Mouse (Mus musculus) embryo, embryonic 10 days (tissue): ENCODE data around the gene Olfr470.
A peak's percentile ranks its signal among the peaks of the same experiment; 100 is the strongest.
"Not testable (repeated sequence)": the region's sequence is repeated elsewhere in the genome, so short reads cannot be mapped to it uniquely, and the experiment has no call there.

Experiments used
- DNase-seq: peaks from one replicate; pipeline ENCODE4 v3.0.0-alpha.2; 2015; ENCODE audit warnings: low spot score

Gene Olfr470

DNA sequence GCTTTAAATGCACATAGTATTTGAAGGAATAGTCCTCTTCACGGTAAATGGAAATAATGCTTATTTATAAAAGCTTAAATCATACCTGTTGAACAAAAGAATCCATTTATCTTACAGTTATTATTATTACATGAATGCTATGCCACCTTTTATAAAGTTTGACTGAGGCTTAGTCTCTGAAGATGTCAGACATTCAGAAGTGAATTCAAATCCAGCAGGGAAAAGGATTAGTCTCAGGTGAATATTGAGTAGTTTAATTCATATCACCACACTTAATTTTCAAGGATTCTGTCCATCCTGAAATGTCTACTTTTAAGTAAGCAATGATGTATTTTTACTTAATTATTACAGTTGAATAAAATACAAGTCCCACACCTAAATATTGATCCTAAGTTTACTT is at the start of gene Olfr470:
TSS of gene Olfr470 (minus strand) at position 101 of the 400 bp plus-strand sequence.
- not testable (repeated sequence) for DNase-seq

DNA sequence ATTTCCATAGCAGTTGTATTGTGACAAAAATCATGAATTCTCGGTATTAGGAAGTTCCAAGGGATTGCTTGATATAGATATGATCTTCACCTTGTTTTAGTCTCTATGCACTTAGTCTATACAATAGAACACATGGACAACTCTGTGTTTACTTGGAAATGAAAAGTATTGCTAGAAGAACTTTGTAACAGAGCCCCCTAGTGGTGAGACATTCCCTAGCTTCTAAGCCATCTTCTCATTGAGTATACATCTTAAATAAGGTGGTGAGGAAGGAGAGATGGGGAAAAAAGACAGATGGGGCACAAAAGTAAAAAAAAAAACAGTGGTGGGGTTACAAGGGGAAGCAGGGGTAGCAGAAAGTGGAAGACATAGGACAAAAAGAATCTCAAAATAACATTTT is 5.6 kb downstream of the Olfr470 start:
- peak; percentile 17 for DNase-seq

DNA sequence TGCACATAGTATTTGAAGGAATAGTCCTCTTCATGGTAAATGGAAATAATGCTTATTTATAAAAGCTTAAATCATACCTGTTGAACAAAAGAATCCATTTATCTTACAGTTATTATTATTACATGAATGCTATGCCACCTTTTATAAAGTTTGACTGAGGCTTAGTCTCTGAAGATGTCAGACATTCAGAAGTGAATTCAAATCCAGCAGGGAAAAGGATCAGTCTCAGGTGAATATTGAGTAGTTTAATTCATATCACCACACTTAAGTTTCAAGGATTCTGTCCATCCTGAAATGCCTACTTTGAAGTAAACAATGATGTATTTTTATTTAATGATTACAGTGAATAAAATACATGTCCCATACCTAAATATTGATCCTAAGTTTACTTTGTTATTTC is 21.8 kb downstream of the Olfr470 start, which contains the start of gene Olfr469:
TSS of gene Olfr469 (minus strand) at position 101 of the 400 bp plus-strand sequence.
- DNase-seq: not testable (repeated sequence)

DNA sequence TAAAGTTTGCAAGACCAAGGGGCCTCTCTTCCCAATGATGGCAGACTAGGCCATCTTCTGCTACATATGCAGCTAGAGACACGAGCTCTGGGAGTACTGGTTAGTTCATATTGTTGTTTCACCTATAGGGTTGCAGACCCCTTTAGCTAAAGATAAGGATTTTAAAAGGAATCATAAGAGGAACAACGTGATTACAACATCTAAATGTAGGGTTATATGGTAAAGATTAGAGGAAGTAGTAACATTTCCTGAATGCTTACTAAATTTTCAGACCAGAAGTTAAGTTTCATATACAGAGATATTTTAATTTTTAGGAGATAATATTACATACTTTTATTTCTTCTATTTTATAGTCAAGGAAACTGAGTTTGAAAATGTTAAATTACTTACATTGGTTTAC is 23.4 kb downstream of the Olfr470 start:
- DNase-seq: not testable (repeated sequence)

DNA sequence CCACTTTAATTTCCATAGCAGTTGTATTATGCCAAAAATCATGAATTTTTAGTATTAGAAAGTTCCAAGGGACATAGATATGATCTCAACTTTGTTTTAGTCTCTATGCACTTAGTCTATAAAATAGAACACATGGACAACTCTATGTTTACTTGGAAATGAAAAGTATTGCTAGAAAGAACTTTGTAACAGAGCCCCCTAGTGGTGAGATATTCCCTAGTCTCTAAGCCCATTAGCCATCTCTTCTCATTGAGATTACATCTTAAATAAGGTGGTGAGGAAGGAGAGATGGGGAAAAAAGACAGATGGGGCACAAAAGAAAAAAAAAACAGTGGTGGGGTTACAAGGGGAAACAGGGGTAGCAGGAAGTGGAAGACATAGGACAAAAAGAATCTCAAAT is 27.8 kb downstream of the Olfr470 start:
- DNase-seq: peak; percentile 4

DNA sequence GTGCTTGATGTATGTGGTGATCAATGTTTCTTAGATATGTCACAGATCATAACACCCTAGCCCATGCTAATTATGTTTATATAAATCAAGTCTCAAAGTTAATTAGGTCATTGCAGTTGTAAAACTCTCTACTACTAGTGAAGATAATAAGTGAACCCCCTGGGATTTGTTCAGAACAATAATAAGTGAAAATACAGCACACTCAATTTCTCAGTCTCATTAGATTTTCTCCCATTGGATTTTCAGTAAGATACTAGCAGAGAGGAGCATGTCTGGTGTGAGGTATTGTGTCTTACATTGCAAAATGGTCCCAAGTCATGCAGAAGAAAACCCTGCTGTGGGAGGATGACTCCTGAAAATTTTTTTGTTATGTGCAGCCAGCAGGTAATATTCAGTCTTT is 35.3 kb downstream of the Olfr470 start, which contains the start of gene Olfr467:
TSS of gene Olfr467 (plus strand) at position 301 of the 400 bp plus-strand sequence.
- no peak for DNase-seq

DNA sequence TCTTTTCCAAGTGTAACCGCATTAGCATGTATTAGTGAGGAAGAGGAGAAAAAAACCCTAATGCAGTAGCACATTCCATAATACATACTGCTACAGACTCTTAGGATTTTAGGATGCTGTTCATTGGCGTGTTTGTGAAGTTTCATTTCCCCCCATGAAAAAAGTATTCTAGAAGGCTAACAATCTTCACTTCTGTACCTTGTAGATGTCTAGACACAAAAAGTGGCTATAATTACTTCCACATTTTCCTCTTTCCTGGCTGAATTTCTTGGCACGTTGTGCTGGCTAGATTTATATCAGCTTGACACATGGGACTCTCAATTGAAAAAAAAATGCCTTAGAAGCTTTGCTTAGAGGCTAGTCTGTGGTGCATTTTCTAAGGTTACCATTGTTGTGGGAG is 45.2 kb downstream of the Olfr470 start:
- DNase-seq: peak; percentile 5

DNA sequence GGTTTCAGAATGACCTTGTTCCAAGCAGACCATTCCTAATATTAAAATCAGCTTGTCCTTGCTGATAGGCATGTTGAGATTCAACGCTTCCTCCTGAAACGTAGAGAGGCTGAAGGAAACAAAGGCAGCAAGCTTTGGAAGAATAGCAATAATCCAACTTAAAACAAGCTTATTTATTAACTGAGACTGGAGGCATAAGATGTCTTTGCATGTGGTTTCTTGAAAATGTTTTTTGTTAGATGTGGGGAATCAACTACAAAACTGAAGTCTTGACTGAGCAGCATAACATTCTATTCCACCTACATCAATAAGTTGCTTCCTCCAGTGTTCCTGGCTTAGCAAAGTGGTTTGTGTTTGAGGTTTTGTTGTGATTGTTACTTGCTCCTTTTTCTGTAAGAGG is 46.2 kb downstream of the Olfr470 start, which contains the start of gene Ovch2:
TSS of gene Ovch2 (minus strand) at position 101 of the 400 bp plus-strand sequence.
- DNase-seq: no peak

DNA sequence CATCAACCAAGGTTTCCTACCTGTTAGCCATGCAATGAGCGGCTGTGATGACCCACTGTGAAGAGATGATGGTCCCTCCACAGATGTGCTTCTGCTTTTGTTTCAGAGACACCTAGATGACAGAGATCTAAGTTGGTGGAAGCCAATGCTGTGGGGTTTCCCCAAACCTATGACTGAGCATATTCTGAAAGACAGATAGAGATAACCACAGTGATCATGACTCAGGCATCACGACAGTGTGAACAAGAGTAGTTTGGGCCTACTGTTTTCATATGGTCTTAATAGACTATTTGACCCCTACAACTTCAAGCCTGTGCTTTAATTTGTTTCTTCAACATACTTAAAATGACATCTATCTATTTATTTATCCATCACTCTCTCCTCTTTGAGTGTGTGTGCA is 50.8 kb downstream of the Olfr470 start:
- DNase-seq: no peak
